Mouse (Mus musculus) gastrocnemius, postnatal 25 days (tissue): ENCODE results near the gene Dmrtb1. TPM values are rescaled to one million over a fixed set of nuclear protein-coding genes. Genes with fewer than 3 reads are reported as not detected.

Experiments
- DNase-seq: peaks from one replicate; pipeline ENCODE4 v3.0.0; 2022
- total RNA-seq, 2 experiments: library from RNA; stranded (reverse); gene quantifications; 1 replicate in 1 of 2; 2 replicates in 1 of 2; pipeline ENCODE4 v1.2.3; 2021

Dmrtb1 gene
- total RNA-seq, 2 experiments from 2014 or later = not detected

GRCm38 (mm10) chr4:107680311-107681098 lies 3.5 kb downstream of the Dmrtb1 start:
- DNase-seq = no peak

DNA sequence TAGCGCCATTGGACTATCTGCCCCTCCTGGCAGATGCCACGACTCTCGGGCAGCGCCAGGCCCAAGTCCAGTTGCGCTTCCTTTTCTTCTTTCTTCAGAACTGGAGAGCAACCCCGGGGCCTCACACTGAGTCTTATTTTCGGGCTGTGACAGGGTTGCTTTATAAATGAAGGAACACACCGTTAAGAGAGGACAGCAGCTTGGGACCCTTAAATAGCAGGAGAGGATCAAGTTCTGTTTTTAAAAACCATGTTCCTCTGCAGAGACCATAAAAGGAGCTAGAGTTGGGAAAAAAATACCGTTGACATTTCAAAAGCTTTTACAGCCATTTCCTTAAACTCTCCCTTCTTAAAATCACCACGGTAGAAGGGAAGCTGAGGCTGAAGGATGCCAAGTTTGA lies 8.4 kb downstream of the Dmrtb1 start:
- no peak for DNase-seq

DNA sequence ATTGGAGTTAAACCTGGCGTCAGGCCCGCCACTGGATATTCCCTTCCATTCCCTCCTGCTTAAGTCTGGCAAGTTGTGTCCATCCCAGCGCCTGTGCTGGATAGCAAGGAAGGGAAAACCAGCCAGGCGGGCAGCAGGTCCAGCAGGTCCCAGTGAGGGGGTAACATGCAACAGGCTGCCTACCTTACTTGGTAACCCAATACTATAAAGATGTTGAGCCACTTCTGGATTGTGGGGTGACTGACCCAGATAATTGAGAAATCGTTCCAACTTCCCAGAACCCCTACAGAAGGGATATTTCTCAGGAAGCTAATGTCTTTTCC lies 9.7 kb downstream of the Dmrtb1 start:
- DNase-seq = no peak

DNA sequence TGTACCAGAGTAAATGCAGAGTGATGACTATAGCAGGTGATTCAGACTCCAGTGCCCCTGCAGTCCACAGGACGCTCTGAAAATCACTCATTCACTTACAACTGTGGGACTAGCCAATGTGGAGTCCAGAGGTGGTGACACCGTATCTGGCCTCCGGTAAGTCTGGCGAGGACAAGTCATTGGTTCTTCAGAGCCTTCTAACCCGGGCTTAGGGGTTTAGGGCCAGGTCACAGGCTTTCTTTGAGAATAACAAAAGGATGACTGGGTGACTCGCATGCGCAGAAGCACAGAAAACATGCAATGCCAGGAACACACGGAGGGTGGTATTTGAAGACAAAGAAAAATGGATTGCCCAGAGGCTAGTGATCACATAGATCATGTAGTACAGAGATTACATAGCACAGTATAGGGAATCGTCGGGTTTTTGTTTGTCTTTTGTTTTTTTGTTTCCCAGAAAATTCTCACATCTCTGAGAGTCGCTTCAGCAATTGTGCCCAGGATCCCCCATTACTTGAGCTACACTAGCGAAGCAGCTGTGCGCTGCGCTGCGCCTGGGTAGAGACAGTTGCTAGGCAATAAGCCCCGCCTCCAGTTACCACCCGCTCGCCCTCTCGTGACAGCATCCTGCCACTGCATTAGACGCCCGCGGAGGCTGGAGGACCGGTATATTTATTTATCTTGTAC lies 10.2 kb downstream of the Dmrtb1 start:
- DNase-seq = peak; percentile 59

- no peak for DNase-seq
These were observed 13.3 kb downstream of the Dmrtb1 start for GRCm38 (mm10) chr4:107670731-107671130.

- DNase-seq = no peak
These were observed 15.5 kb downstream of the Dmrtb1 start for GRCm38 (mm10) chr4:107668514-107668913.

DNA sequence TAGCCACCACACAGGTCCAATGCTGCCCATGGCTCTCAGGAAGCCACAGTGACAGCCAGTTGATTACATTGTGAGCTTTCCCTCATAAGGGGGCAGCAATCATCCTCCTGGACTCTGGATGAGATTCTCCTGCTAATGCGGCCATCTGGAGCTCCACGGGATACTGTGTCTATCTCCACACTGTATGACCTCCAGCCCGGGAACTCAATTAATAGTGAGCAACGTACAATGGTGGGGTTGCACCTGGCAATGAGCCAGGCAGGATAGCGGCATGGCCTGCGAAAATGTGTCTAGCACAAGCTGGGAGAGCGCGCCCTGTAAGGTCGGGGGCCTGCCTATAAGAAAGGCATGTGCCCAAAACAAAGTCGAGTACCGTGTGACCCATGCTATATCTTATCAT lies 23.4 kb downstream of the Dmrtb1 start:
- no peak for DNase-seq

- no peak for DNase-seq
These were observed 30.8 kb downstream of the Dmrtb1 start for GRCm38 (mm10) chr4:107653280-107653643.

GRCm38 (mm10) chr4:107652598-107653279 lies 31.3 kb downstream of the Dmrtb1 start:
- DNase-seq = peak; percentile 57

- no peak for DNase-seq
These were observed 33.0 kb downstream of the Dmrtb1 start for GRCm38 (mm10) chr4:107651021-107651496.

DNA sequence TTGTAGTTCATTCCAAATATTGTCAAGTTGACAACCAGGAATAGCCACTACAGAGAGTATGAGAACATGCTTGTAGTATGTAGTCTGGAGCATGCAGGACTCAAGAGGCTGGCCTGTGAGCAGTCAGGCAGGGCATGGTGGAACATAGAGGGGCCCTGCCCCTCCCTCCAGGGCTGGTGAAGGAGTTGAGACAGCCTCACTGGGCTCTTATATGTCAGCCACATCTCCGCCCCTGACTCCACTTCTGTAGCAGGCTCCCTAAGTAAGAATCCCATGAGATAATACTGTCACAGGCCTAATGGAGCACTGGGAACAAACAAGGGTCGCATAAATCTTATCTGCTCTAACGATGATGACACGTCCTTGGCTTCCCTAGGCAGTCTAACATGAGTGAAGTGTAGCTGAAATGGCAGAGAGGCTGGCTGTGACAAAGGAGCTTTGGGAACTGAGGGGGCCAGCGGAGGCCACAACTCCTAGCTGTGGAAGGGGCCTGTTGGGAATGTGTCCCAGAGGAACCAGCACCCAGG lies 35.0 kb downstream of the Dmrtb1 start:
- no peak for DNase-seq

DNA sequence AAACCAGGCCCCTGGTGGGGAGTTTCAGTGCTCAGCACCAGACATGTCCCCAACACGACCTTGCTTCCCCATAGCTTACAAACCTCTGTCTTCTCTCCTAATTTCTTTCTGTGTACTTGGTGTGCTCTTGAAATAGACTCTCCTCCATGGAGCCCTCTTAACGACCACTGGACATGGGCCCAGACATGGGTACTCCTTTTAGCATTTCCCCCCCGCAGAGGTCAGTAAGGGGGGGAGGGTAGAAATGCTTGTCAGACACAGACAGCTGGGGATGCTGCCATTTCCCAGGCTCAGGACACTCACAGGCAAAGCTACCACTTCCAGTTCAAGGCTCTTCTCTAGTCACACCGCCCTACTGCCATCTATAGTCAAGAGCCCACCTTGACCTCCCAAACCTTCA lies 42.4 kb downstream of the Dmrtb1 start:
- DNase-seq = peak; percentile 56

DNA sequence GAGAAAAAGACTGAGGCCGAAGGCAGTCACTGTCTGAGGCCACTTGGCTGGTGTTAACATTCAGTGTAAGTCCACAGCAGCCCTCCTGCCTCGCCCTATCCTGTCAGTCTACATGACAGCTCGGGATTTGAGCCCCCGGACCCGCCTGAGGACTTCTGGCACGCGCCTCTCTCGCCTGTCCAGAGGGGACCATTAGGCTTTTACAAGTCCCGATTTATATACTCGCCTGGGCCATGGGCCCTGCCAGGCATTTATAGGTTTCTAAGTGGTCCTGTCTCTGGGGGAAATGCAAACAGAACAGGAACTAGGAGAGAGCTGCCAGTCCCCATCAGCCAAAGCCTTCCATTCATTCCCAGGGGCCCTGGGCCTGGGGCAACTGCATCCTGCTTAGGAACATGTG lies 45.7 kb downstream of the Dmrtb1 start:
- no peak for DNase-seq

- no peak for DNase-seq
These were observed 46.4 kb downstream of the Dmrtb1 start for GRCm38 (mm10) chr4:107637670-107638069.

- no peak for DNase-seq
These were observed 47.9 kb downstream of the Dmrtb1 start for GRCm38 (mm10) chr4:107636099-107636498.

- DNase-seq = no peak
These were observed 49.4 kb downstream of the Dmrtb1 start for GRCm38 (mm10) chr4:107634631-107635030.

DNA sequence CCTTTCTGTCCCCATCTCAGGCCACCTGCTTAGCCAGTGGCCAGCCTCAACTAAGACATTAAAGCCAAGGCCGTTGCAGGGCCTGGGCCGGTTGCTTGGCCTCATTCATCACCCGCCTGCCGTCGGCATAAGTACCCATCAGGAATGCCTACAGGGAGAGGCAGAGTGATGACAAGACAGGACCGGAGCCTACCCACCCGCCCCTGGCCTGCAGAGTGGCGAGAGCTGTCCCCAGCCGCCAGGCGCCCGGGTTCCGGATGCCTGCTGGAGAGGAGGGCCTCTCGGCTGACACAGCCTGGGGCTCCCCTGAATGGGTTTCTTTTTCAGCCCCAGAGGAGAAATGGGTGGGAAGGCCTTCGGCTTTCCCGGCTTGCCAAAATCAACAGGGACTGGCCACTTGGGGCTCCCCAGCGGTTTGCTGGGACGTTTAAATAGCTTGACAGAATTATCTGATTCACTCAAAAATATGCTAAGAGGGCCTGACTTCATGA lies 55.1 kb downstream of the Dmrtb1 start:
- DNase-seq = no peak

DNA sequence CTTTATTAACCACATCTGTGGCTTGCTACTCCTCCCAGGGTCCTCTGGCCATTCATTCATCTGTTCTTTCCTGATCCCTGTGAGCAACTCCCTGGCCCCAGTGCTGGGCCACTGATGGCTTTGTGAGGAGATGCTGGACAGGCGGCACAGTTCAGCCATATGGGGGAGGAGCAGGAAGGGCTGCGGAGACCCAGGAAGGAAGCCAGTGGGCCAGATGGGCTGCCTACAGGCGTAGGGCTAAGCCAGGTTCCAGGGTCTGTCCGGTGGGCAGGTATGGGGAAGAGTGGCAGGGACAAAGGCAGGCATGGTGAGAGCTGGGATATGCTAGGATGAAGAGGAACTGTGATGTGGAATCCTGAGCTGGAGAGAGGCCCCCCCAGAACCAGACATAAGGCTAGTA lies 55.8 kb downstream of the Dmrtb1 start:
- no peak for DNase-seq
